Mouse (Mus musculus) liver, embryonic 14.5 days (tissue): ENCODE results near the gene Dut. TPM values are rescaled to one million over a fixed set of nuclear protein-coding genes. Genes with fewer than 3 reads are reported as not detected.

Experiments used
- ATAC-seq: fragments of 200-750 bp; cut with Nextera tagmentation; 2 replicates; pipeline ENCODE4 v1.8.0; 2017; ENCODE audit warnings: moderate number of reproducible peaks, mild to moderate bottlenecking, moderate library complexity; ENCODE audit not compliant: insufficient read depth
- DNase-seq, 3 experiments: peaks; one replicate each; pipeline ENCODE4 v3.0.0-alpha.2; 2012 to 2013; ENCODE audit warnings: low read depth in 3 of 3, low spot score in 3 of 3
- H3K27ac ChIP-seq: fragments of 300-500 bp; sonication (generic); 2 replicates; pipeline ENCODE4 v1.5.1; 2014; ENCODE audit warnings: moderate library complexity, mild to moderate bottlenecking, control low read depth, inconsistent platforms
- H3K27me3 ChIP-seq: fragments of 300-500 bp; sonication (generic); 2 replicates; pipeline ENCODE4 v1.6.1; 2014; ENCODE audit warnings: mild to moderate bottlenecking, low read length, moderate library complexity; ENCODE audit not compliant: control insufficient read depth, insufficient read depth
- H3K36me3 ChIP-seq: fragments of 300-500 bp; sonication (generic); replicated peaks from 2 replicates; pipeline ENCODE4 v1.6.1; 2014; ENCODE audit warnings: low read depth; ENCODE audit not compliant: control insufficient read depth, insufficient read depth
- H3K4me1 ChIP-seq, 2 experiments: fragments of 200-500 bp in 1 of 2; fragments of 300-500 bp in 1 of 2; sonication (generic) in 1 of 2; replicated peaks; 2 replicates each; pipeline ENCODE4 v1.6.1; 2012 to 2014; ENCODE audit warnings: antibody characterized with exemption in 1 of 2, inconsistent platforms in 1 of 2, low read length in 1 of 2; ENCODE audit not compliant: control insufficient read depth in 2 of 2, insufficient read depth in 2 of 2
- H3K4me2 ChIP-seq: fragments of 300-500 bp; sonication (generic); 2 replicates; pipeline ENCODE4 v1.6.1; 2014; ENCODE audit warnings: low read depth, mild to moderate bottlenecking, control low read depth, moderate library complexity
- H3K4me3 ChIP-seq, 2 experiments: fragments of 200-500 bp in 1 of 2; fragments of 300-500 bp in 1 of 2; sonication (generic) in 1 of 2; 2 replicates each; pipeline ENCODE4 v1.5.1; 2012 to 2014; ENCODE audit warnings: low read depth in 2 of 2, low read length in 2 of 2, mild to moderate bottlenecking in 2 of 2, control low read depth in 1 of 2, inconsistent platforms in 1 of 2, moderate library complexity in 1 of 2; ENCODE audit not compliant: insufficient read depth in 1 of 2
- H3K9ac ChIP-seq: fragments of 300-500 bp; sonication (generic); replicated peaks from 2 replicates; pipeline ENCODE4 v1.6.1; 2014; ENCODE audit warnings: mild to moderate bottlenecking, control low read depth, moderate library complexity
- H3K9me3 ChIP-seq: fragments of 300-500 bp; sonication (generic); 2 replicates; pipeline ENCODE4 v1.6.1; 2016; ENCODE audit warnings: low read length, mixed read lengths; ENCODE audit not compliant: control insufficient read depth
- CTCF ChIP-seq: IDR thresholded peaks from 2 replicates; pipeline ENCODE4 v1.5.1; 2016; ENCODE audit warnings: antibody characterized with exemption, low read depth, control low read depth
- EP300 ChIP-seq: IDR thresholded peaks from 2 replicates; pipeline ENCODE4 v1.6.1; 2016; ENCODE audit warnings: antibody characterized with exemption, low read depth
- WGBS: fragments of 180-500 bp; shearing (Covaris S2); extraction: QIAGEN DNeasy Blood & Tissue Kit; methylation state at CpG from one replicate; pipeline ENCODE4 v1.1.7; 2014; ENCODE audit not compliant: insufficient replicate concordance; 5-methylcytosine and 5-hydroxymethylcytosine counted together
- polyA plus RNA-seq, 2 experiments: library from polyadenylated mRNA; depleted of rRNA in 1 of 2; stranded (reverse) in 1 of 2; unstranded in 1 of 2; fragments of >200 nt; fragmentation: Nextera tagmentation in 1 of 2; extraction: Ambion mirVana in 1 of 2; gene quantifications; 2 replicates each; pipeline versions ENCODE4 v1.2.1 to v1.2.3; 2012 to 2014

Gene Dut
- polyA plus RNA-seq, 2 experiments: 89.0 to 138 TPM

- no peak overlapping the region for H3K4me2 ChIP-seq
- 57% methylated on average over 1 of the region's 1 CpGs for WGBS
- no peak overlapping the region for H3K27ac ChIP-seq
- no peaks in the 10 kb centered on the region for H3K36me3 ChIP-seq
- no peaks in the 10 kb centered on the region for H3K27me3 ChIP-seq
- TF ChIP-seq EP300: no peak
- no peak for ATAC-seq
- peaks cover 0 to 2% of the 10 kb centered on the region in 2 experiments; a peak in 1 of 4 replicates for H3K4me1 ChIP-seq
- no peak overlapping the region for H3K4me3 ChIP-seq
- DNase-seq: no peak
- no peak overlapping the region for H3K9ac ChIP-seq
- H3K9me3 ChIP-seq: no peaks in the 10 kb centered on the region
Observed at GRCm38 (mm10) chr2:125218566-125218965, 28.4 kb upstream of the Dut start.

GRCm38 (mm10) chr2:125219268-125219667 lies 27.7 kb upstream of the Dut start:
- no peak for TF ChIP-seq EP300
- Histone ChIP-seq H3K27ac (no peak overlapping the region), H3K4me1 (peaks cover 0 to 2% of the 10 kb centered on the region in 2 experiments; a peak in 1 of 4 replicates), H3K4me2 (no peak overlapping the region), H3K9ac (no peak overlapping the region), H3K27me3 (no peaks in the 10 kb centered on the region), H3K4me3 (no peak overlapping the region), H3K9me3 (no peaks in the 10 kb centered on the region), H3K36me3 (no peaks in the 10 kb centered on the region)
- ATAC-seq (no peak), DNase-seq (no peak)
- WGBS: 73% methylated on average over 3 of the region's 3 CpGs

- Histone ChIP-seq H3K9me3 (no peaks in the 10 kb centered on the region), H3K27me3 (no peaks in the 10 kb centered on the region), H3K4me1 (peaks cover 0 to 2% of the 10 kb centered on the region in 2 experiments; a peak in 1 of 4 replicates), H3K4me2 (no peak overlapping the region), H3K36me3 (no peaks in the 10 kb centered on the region), H3K27ac (no peak overlapping the region), H3K9ac (no peak overlapping the region; the same call in 1 of the 2 replicates), H3K4me3 (no peak overlapping the region)
- TF ChIP-seq EP300: no peak
- TF ChIP-seq CTCF: no peak
- no peak for DNase-seq
- 52% methylated on average over 1 of the region's 1 CpGs for WGBS
- no peak for ATAC-seq
Observed at GRCm38 (mm10) chr2:125221673-125222072, 25.3 kb upstream of the Dut start.

GRCm38 (mm10) chr2:125228472-125229409 lies 18.2 kb upstream of the Dut start:
- Histone ChIP-seq H3K9ac (no peak overlapping the region), H3K27ac (0 out of 2 replicates have a peak overlapping the region, but pooled peaks have one; percentile 29), H3K4me2 (peak overlapping the region; percentile 40), H3K9me3 (no peaks in the 10 kb centered on the region), H3K4me3 (no peak overlapping the region), H3K27me3 (no peaks in the 10 kb centered on the region), H3K36me3 (no peaks in the 10 kb centered on the region), H3K4me1 (peaks cover 0 to 24% of the 10 kb centered on the region in 2 experiments; a peak in 3 of 4 replicates)
- ATAC-seq: peak; percentile 79
- WGBS: 29% methylated on average over 11 of the region's 11 CpGs
- no peak for DNase-seq
- TF ChIP-seq CTCF (no peak), EP300 (no peak; the same call in 1 of the 2 replicates)

GRCm38 (mm10) chr2:125232183-125232582 lies 14.8 kb upstream of the Dut start:
- no peaks in the 10 kb centered on the region for H3K27me3 ChIP-seq
- no peak for DNase-seq

More at GRCm38 (mm10) chr2:125232183-125232582, 14.8 kb upstream of the Dut start:
- no peak for TF ChIP-seq EP300
- TF ChIP-seq CTCF: no peak
- H3K4me3 ChIP-seq: no peak overlapping the region
- 55% methylated on average over 4 of the region's 4 CpGs for WGBS
- ATAC-seq: peak; percentile 59
- H3K9me3 ChIP-seq: no peaks in the 10 kb centered on the region
- H3K36me3 ChIP-seq: no peaks in the 10 kb centered on the region
- H3K27ac ChIP-seq: no peak overlapping the region
- H3K4me2 ChIP-seq: no peak overlapping the region
- peaks cover 0 to 24% of the 10 kb centered on the region in 2 experiments; a peak in 3 of 4 replicates for H3K4me1 ChIP-seq
- no peak overlapping the region for H3K9ac ChIP-seq
